Mouse (Mus musculus) c-Kit-negative CD71-positive TER-119-positive erythroid progenitor cells, embryonic 14.5 days (primary cell): ENCODE measurements at regions not wholly inside any gene's neighbourhood (a gene's known extent, or its start where the extent isn't known, plus 50 kb on each side); places are given as distances from the start of the nearest gene placed in this dataset.
A peak's percentile ranks its signal among the peaks of the same experiment; 100 is the strongest.

Source experiments
- DNase-seq: peaks from one replicate; pipeline ENCODE4 v3.0.0-alpha.2; 2013; ENCODE audit warnings: low read depth, low spot score

DNA sequence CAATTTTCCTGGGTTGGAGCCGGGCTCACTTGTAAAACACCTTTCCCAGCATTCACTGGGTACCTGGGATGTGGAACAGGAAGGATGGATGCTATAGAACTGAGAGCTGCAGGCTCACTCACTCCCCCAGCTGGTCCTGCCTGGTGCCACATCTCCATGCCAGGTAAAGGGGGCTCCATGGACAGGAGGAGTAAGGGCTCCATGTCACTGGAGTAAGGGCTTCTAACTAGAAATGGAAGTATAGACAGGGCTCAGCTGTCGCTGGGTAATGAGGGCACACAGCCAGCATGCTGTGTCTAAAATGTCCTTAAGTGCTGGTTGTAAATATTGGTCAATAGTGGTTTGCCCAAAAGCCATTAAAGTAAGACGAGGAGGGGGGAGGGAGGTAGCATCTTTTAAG, 99.4 kb upstream of the Gpr12 start:
- no peak for DNase-seq

DNA sequence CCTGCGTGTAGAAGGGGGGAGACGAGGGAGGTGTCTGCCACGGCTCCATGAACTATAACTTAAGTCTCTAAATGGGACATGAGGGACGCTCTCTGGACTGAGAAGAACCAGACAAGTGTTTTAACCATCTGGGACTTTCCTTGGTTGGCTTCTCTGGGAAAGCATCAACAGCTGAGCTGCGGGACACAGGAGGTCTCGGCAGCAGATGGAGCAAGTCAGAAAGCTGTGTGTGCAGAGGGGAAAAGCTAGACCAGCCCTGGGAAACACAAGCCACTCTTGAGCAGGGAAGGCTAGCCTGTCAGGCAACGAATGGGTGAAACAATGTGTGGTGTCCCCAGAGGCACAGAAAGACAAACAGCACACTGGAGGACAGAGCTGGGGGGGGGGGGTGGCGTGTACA, 98.5 kb upstream of the Gpr12 start:
- no peak for DNase-seq

DNA sequence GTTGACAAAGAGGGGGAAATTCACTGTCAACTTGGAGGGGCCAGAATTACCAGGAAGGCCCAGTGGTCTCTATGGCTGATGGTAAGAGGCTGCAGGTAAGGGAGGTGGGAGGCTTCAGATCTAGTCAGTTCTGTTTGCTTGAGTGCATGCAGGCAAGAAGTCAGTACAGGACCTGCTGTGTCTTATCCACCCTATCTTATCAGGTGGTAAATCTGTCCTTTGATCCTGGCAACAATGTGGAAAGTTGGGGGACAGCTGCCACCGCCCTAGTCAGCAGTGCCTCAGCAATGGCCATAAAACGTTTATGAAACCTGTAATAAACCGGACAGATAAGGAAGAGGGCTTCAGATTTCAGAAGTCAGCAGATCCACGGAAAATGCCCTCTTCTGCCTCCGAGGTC, 97.9 kb upstream of the Gpr12 start:
- no peak for DNase-seq

DNA sequence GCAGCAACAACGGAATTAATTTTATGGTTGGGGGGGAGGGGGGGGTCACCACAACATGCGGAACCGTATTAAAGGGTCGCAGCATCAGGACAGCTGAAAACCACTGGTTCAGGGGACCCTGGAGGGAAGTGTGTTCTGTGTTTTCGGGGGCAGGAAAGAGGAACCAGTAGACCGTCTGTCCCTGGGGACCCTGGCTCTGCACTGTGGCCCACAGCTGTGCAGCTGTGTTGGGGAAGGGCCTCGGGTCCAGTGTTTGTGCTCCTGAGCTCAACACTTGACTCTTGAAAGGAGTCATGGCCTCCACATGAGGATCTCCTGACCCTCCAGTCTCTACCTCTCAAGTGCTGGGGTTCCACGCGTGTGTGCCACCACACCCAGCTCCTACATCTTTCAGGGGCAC, 96.5 kb upstream of the Gpr12 start:
- no peak for DNase-seq

DNA sequence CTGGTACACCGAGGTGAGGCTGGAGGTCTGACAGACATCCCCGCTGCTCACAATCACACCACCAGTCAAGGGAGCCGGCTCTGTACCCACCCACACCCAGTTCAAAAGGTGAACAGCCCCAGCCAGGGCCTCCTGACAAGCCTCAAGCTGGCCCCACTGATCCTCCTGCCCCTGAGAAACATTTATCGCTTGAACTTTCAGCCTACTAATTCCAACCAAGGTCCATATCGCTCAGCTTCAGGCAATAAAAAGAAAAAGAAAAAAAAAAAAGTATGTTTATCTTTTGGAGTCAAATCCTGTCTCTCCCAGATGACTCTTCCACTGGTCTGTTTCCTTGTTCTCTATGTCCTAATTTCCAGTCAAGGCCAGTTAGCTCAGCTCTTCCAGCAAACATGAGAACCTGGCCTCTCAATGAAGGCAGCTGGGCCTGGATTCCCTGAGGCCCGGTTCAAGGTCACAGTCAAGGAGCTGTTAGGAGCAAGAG, 94.2 kb upstream of the Gpr12 start:
- DNase-seq: no peak

DNA sequence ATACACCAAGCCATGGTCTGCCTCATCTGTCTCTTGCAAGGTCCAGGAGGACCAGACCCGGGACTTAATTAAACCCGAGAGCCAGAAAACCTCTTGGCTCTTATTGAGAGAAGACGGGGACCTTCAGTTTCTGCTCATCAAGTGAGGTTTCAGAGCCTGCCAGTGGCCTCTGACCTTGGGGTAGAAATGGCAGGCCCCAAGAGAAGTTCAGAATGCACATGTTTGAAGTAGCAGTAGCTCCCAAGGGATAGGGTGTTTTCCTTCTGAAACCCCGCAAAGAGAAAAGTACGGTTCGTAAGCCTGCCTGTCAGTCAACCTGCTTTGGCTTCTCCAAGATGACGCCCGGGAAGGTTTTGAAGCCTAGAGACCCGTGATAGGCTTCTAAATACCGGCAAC, 93.7 kb upstream of the Gpr12 start:
- DNase-seq: no peak

DNA sequence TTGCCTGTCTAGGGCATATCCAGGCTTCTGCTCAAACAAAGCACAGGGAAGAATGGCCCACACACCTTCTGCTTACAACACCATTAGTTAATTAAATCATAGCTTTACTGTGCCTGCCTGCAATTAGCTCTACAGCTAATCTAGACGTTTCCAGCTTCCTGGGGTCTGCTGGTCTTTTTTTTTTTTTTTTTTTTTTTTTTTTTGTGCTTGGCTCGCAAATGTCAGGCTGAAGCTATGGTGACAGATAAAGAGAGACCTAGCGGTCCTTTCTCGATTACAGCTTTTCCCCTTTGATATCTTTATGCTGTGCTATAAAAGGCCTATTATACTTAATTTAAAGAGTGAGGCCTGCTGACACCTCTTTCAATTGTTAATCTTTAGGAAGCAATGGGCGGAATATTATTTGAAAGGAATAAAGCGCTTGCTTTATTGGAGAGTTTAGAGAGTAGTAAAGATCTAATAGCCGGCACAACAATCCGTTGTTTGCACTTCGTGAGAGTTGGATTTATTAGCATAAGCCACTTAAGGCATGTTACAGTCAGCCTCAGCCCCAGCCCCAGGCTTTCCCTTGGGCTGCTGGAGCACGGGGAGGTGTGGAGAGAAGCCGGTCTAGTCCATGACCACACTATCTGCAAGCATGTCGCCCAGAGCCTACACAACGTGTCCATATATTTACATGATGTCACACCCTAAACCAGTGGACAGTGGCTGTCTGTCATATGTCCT, 93.2 kb upstream of the Gpr12 start:
- DNase-seq: no peak

DNA sequence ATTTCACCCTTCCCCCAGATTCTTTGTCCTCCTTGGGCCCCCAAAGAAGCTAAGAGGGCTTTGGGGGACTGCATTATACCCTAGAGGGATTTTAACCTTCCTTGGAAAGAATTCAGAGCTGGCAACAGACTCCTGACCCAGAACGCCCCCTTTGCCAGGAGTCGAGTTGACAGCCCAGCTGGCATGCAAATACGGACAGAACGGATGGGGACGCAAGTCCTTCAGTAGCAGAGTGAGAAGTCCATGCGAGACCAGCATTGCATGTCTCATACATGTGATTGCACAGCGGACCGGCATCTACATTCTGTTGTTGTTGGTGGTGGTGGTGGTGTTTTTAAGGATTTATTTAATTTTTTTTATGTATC, 92.1 kb upstream of the Gpr12 start:
- DNase-seq: no peak

DNA sequence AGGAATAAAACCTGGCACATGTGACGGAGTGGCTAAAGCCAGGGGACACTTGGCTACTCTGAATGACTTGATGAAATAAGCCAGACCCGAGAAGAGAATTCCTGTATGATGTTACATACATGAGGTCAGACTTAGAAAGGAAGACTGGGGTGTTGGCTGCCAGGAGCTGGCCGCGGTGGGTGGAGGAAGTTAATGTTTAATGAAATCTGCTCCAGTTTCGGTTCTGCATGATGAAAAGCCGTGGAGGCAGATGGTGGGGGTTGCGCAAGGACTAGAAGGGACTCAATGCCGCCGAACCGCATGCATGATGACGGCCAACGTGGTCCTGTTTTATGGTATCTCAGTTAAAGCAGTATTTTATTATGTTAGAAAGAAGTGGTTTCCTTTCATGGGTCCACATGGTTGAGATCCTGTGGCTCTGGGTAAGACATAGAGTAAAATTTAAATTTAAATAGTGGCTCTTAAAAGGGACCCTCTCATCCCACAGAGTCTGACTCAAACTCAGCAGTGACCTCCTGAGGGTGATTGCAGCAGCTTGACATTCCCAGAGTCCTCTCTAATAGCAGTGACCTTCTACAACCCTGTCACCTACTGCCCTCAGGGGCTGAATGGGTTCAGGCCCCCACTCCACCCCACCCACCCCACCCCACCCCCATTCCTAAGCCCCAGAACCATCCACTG, 91.6 kb upstream of the Gpr12 start:
- no peak for DNase-seq

DNA sequence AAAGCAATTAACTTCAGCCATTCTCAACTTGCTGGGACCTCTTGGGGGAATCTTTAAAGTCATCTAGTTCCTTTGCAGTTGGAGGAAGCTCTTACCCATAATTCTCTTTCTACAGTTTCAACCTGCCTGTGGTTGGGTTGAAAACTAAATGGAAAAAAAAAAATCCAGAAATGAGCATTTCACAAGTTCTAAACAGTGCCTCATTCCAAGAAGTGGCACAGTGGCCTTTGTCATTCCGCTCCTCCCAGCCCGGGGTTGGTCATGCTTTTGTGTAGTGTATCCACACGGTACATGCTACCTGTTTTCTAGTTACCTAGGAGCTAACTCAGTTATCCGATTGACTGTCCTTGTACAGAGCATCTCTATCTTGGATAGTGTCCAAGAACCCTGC, 90.8 kb upstream of the Gpr12 start:
- DNase-seq: no peak

DNA sequence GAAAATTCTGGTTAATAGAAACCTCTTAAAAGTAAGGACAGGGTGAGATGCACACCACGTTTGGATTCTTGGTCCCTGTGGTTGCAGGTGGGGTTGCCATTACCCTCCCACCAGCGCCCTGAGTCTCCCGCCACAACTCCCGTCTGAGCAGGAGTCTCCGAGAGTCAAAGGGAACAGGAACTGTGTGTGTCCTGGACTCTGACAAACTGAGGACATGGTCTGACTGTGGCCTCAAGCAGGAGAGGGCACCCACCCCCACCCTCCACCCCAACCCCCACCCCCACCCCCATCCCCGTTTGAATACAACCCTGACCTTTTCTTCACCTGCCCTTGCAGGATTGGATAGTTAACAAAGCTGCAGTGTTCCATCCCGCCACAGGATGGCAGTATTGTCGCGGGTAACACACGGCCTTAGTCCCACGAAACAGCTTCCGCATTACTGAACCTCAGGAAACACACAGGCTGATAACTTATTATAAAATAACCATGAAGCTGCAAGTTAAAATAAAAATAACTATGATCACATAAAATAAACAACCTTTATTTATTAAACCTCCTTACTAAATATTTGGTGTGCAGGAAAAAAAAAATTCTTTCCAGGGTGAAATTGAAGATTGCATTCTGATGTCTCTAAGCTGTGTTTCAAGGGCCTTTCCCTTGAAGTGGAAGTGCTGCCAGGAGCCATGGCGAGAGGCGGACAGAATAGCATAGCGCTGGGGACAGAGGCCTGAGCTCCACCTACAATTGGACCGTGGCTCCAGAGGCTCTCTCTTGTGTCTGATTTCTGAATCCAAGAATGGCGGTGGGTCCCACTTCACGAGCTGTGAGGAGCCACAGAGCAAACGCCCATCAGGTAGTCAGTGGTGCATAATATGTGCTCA, 90.2 kb upstream of the Gpr12 start:
- DNase-seq: peak; percentile 70

DNA sequence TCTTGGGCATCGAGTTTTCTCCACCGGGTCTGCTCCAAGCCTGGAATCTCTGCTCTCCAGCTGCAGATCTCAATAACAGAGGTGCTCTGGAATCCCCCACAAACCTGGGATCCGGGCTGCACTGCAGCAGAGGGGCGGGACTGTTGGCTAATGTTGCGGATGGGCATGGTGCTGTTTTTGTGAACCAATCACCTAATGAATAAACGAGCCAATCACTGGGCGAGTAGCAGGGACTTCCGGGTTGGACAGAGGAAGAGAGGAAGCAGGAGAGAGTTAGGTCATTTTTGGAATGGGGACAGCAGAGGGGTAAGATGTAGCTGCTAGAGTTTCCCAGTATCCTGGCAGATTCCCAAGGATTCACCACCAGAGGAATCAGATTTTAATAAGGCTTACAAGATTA, 76.7 kb upstream of the Gpr12 start:
- no peak for DNase-seq

DNA sequence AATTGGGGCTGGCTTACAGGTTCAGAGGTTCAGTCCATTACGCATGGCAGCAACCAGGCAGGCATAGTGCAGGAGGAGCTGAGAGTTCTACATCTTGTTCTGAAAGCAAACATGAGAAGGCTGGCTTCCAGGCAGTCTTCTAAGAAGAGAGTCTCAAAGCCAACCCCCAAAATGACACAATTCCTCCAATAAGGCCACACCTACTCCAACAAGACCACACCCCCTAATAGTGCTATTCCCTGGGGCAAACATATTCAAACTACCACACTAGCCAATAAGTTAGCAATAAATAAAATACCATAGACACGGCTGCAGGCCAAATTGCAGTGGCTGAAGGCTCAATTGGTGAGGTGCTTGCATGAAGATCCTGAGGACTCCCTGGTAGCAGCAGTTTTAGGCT, 72.2 kb upstream of the Gpr12 start:
- DNase-seq: no peak

DNA sequence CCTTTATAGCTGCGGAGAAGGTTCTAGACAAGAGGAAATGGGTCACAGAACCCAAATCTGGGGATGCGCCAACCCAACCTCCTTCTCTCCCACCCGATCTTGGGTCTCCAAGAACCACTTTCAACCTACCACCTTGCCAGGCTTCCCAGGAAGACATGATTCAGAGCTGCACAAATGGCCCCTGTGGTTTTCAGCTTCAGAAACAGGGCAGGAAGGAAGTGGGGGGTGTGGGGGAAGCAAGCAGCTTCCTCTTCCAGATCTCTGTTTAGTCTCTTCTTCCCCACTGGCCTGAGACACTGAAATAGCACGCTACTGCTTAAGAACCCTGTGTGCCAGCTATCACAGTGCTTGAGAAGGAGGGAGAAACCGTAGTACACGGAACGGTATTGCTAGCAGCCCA, 70.4 kb upstream of the Gpr12 start:
- no peak for DNase-seq

DNA sequence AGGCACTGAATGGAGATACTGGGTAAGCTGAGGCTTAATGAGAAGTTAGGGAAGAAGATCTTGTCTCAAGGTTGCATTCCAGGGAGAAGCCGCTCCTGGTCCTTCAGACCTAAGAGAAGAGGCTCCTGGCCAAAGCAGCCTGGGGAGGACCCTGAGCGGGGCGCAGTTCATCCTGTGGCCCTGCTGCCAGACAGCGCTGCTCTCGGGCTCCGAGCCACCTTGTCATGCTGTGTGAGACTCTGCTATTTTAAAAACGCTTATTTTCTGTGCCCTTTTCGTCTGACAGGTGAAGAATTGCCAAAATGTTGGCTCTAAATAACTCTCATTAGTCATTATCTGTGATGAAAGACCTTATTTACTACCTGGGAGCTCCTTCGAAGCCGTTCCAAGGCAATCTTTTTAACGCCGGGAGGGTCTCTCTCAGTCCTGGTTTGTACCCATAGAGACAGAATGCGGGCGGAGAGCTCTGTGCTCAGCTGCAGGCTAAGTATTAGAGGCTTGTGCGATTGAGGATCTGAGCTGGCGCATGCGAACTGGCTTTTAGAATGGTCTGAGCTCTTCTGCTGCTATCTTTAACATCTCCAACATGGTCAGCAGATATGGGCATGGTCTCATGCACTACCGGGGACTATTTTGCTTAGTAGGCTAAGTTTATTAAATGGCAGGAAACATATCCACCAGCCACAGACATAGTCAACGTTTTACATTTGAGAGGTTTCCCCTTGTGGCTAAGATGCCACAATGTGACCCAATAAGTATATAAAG, 68.8 kb upstream of the Gpr12 start:
- no peak for DNase-seq

DNA sequence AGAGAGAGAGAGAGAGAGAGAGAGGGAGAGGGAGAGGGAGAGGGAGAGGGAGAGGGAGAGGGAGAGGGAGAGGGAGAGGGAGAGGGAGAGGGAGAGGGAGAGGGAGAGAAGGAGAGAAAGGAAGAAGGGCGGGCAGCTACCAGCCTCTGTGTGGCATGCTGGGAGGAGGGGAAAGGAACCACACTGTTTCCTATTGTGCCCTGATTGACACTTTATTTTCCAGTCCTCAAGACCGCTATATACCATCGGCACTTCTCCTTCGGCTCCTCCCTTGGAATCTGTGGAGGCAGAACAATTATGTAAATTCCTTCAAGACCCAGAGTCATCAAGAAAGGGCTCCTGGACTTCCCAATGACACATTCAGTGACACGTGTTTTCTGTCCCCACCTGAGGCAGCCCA, 67.8 kb upstream of the Gpr12 start:
- DNase-seq: no peak

DNA sequence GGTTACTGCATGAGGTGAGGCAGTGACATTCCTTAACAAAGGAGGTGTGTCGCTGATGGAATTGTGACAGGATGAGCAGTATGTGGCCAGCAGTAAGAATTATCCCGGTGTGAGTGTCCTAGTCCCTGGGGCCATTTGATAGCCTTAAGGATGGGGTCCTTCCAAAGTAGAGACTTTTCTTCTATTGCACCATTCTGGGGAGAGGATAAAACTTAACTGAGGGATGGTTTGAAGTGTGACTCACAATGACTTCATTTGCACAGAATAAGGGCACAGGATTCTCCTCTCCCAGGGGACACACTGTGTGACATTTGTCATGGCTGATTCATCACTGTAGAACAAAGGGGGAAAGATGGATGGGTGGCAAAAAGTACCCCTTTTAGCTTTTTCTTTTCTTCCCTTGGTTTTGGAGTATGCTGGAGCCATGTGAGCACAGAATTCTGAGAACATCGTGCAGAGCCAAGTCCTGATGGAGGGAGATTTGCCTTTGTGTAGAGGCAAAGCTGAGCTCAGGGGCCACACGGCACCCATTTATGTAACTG, 63.6 kb upstream of the Gpr12 start:
- no peak for DNase-seq

DNA sequence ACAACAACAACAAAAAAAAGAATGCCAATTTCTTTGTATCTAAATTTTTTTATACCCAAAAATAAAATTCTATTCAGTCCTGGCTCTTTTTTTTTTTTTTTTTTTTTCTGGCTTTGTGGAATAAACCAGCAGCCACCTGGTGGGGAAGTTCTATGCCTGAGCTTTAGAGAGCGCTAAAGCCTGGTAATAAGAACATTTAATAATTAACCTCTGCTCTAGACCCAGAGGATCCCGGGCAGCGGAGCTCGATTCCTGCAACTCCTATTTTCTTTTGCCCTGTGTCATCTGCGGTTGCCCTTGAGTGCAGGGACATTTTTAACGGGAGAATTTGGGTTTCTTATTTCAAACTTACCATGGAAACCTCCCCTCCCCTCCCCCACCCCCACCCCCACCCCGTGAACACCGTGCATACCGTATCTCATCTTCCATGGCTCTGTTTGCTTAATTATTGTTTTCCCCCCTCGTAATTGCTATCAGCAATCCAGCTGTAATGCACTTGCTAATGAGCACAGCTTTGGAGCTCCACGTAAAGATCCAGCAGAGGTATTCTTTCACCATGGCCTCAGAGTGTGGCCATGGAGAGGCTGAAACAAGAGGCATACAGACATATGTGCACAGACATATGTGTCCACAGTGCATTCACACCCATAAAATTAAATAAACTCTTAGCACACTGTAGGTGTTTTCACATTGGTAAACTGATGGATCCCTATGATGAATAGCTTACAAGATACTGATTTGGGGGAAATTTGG, 62.8 kb upstream of the Gpr12 start:
- DNase-seq: no peak

DNA sequence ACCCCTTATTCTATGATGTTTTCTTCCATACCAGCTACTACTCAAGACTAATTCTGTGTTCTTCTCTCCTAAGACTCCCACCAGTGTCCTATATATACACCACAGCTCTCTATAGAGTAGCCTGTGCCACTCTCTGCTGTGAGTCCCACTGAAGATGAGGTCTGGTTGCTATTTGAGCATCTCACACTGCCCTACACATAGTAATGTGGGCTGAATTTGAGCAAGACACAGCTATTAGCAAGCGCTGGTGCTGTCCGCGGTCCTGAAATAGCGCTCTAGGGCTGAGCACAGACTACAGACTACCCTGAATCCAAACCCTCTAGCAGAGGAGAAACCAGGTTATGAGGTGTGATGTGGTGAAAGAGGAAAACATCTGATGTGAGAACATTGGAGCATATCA, 59.5 kb upstream of the Gpr12 start:
- no peak for DNase-seq

DNA sequence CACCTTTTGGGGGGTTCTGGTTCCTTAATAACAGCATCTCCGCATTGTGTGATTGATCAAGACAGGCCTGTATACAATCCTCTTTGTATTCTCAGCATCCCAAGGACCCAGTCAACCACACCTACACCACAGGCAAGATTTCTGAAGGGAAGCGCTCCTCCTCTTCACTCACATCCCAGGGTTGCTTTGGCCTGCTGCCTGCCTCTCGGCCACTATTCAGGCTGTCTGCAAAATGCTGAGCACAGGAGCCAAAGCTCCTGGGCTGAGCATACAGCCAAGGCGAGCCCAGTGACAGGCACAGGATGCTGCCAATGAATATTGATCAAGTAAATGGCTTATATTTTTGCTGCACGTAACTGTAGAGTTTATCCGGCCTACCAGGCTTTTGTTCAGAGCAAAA, 56.9 kb upstream of the Gpr12 start:
- DNase-seq: no peak

DNA sequence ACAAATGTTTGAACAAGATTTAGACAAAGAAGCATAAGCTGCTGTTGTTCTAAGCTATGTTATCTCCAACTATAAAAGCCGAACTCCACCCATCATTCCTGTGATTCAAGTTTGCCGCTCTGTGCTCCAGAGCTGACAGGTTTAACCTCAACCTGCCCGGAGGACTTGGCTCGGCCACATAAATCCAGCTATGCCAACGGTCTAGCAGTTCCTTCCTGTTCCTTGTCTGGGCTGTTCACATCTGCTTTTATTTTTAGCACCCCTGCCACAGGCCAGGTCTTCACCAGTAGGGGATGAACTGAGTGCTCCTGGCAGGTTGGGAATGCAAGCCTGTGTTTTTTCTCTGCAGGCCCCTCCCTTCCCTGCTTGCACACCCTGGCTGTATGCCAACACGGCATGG, 51.8 kb upstream of the Gpr12 start:
- no peak for DNase-seq
